Mouse (Mus musculus) brain, adult 10 weeks (tissue): ENCODE data around the gene Keg1. TPM values are rescaled to one million over a fixed set of nuclear protein-coding genes. Genes with fewer than 3 reads are reported as not detected.

ENCODE experiments used
- polyA plus RNA-seq: library from polyadenylated mRNA; stranded (reverse); fragments of 350-450 nt; fragmentation: Illumina TruSeq; extraction: RNeasy Lipid Tissue Mini Kit (QIAGEN cat#74804); gene quantifications from one replicate; pipeline ENCODE4 v1.2.3, GENCODE M21; 2015; ENCODE audit warnings: low read depth, low replicate concordance

Keg1 gene
- polyA plus RNA-seq = not detected

DNA sequence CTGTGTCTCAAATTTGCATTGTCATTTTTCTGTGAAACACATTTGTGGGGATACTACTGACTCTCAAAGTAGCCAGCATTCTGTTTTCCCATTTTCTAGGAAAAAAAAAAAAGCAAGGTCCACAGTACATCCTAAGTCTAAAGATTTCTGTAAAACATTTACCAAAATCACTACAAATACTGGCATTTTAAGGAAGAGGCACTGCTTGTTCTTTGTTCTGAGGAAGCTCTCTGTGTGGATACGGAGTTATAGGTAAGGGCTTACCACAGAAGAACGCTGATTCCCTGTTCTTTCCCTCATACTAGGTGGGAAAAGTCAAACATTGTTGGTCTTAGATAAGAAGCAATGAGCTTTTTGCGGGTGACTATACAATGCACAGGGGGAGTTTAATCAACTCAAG is at the start of gene Keg1:
Gene Keg1, plus strand, starts transcription at position 197 of the 400 bp plus-strand sequence.

DNA sequence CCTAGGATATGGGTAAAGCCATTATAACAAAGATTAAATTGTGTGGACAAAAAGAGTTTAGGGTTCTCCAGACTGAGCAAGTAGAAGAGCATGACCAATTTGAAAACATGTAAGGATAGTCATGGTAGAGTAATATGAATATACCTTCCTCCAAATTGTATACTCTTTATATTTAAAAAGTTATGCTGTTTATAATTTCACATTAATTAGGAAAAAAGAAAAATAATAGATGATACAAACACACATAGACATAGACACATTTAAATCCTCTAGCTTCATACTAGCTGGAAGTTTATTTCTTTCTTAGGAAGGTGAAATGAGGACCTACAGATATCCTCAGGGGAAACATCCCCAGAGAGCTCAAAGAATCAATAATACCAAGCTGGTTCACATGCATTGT is 25.4 kb upstream of the Keg1 start, which contains the start of gene Olfr1442:
Gene Olfr1442, plus strand, starts transcription at position 301 of the 400 bp plus-strand sequence.

GRCm38 (mm10) chr19:12677812-12678211 is 17.8 kb upstream of the Keg1 start, which contains the start of gene Olfr1443:
TSS of gene Olfr1443 (plus strand) at chr19:12678112.

DNA sequence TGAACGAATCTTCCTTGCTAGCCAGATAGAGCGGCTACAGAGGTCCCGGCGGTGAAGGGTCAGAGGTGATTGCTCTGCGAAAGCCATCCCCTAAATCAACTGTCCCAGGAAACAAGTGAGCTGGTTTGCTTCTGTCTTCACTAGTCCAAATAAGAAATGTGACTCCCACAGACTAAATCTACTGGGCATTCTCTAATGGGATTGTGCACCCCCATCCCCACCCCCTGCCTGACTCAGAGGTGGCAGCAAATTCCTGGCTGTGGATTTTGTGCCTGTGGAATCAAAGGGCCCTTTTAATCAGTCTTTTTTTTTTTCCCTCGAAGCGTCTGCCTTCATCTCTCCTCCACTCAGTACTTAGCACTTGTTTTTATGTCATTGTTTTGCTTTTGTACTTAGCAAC is 69.7 kb downstream of the Keg1 start, which contains the start of gene Cntf:
Gene Cntf, minus strand, starts transcription at position 325 of the 400 bp plus-strand sequence.

Other genes with a start within 250 kb of the Keg1 start
- 18.2 TPM for gene Mpeg1, start 235.0 kb upstream of the Keg1 start, polyA plus RNA-seq
- 21.8 TPM for gene Dtx4, start 194.3 kb upstream of the Keg1 start, polyA plus RNA-seq
- gene Fam111a, start 150.0 kb upstream of the Keg1 start, polyA plus RNA-seq = 2.2 TPM
- gene Gm4952, start 95.8 kb upstream of the Keg1 start, polyA plus RNA-seq = not detected
- gene Glyat, start 62.5 kb upstream of the Keg1 start, polyA plus RNA-seq = not detected
- not detected for gene Olfr1442, start 25.3 kb upstream of the Keg1 start, polyA plus RNA-seq
- gene Olfr1443, start 17.7 kb upstream of the Keg1 start, polyA plus RNA-seq = not detected
- gene Cntf, start 69.8 kb downstream of the Keg1 start, polyA plus RNA-seq = 1.7 TPM
- gene Zfp91, start 100.3 kb downstream of the Keg1 start, polyA plus RNA-seq = 72.9 TPM
- 2.2 TPM for gene Lpxn, start 100.4 kb downstream of the Keg1 start, polyA plus RNA-seq
- not detected for gene Gm5244, start 150.9 kb downstream of the Keg1 start, polyA plus RNA-seq
- gene Olfr1444, start 161.5 kb downstream of the Keg1 start, polyA plus RNA-seq = not detected
- gene Olfr1445, start 188.1 kb downstream of the Keg1 start, polyA plus RNA-seq = not detected
- gene Olfr1446, start 197.7 kb downstream of the Keg1 start, polyA plus RNA-seq = not detected
- not detected for gene Olfr1447, start 208.0 kb downstream of the Keg1 start, polyA plus RNA-seq
- gene Olfr1448, start 228.6 kb downstream of the Keg1 start, polyA plus RNA-seq = not detected
- gene Olfr1449, start 235.1 kb downstream of the Keg1 start, polyA plus RNA-seq = not detected